Mouse (Mus musculus) kidney, adult 9 months (tissue): Measurements from ENCODE around the gene Iqsec1.

ENCODE experiments used
- DNase-seq: peaks from one replicate; pipeline ENCODE4 v3.0.0; 2022

Gene Iqsec1

DNA sequence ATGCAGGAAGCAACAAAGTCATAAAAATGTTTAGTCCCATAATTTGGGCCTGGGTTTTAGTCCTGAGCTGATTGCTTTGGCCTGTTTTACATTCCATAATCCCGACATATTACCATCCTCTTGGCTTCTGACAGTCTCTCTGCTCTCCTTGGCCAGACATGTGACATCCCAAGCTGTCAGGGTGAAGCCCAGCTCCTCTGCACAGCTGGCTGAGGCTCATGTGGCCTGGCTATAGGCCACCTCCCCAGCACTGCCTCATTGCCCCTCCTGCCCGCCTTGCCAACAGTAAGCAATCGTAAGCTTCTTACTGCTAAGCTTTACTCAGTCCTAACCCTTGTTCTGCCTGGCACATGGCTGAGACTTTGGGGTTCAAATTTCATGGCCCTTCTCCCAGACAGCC lies 270.0 kb downstream of the Iqsec1 start:
- peak; percentile 30 for DNase-seq

DNA sequence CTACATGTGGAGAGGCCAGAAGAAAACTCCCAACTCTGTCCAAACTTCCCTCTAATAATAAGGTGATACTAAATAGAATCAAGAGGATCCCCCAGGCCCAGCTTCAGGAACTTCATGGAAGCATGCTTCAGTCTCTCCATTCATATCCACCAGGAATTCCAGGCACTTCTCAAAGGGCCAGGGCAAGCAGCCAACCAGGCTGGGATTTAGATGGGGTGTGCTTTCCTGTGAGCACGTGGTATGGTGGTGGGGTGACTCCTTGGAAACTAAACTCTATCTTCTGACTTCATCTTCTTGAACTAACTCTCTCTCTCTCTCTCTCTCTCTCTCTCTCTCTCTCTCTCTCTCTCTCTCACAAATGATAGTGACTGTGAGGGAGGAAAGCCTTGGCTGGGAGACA lies 270.8 kb downstream of the Iqsec1 start:
- peak; percentile 70 for DNase-seq

DNA sequence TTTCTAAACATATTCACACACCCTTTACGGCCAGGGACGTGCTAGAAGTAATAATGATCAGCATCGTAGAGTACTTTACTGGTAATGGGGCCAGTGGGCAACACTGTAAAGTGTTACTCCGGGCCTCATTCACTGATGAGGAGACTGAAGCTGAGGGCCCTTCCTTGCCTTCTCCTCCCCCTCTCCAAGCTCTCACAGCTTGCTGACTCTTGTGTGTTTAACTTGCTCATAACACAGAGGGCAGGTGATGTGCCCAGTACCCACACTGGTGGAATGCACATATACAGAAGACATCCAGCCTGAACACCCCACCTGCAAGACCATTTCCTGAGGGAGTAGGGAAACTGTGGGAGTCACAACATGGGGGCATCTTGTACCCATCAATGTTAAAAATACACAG lies 271.6 kb downstream of the Iqsec1 start:
- DNase-seq: no peak

GRCm38 (mm10) chr6:90716066-90716704 lies 272.3 kb downstream of the Iqsec1 start:
- peak; percentile 90 for DNase-seq

DNA sequence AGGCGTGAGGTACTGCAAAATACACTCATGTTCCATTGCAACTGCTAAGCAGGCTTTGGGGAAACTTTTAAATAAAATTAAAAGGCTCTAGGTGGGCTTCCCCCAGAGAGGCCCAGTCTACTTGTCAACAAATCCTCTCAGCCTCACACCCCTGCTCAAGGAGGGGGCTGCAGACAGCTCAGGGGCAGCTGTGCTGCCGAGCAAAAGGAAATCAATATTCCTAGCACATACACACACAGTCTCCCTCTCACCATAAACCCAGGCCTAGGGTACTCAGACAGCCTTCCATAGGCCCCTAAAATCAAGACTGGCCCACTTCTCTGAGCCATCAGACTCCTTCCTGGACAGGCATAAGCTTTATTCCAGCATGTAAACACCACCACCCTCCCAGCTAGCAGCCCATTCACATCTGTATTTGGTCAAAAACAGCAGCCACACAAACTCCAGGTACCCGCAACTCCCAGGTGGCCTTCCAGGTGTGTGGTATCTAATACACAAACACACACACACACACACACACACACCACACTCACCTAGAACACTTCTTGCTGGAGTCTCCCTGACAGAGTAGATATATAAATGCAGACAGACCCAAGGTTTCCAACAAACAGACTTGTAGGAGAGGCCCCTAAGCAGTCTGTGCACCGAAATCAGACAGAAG lies 273.1 kb downstream of the Iqsec1 start:
- DNase-seq: no peak

DNA sequence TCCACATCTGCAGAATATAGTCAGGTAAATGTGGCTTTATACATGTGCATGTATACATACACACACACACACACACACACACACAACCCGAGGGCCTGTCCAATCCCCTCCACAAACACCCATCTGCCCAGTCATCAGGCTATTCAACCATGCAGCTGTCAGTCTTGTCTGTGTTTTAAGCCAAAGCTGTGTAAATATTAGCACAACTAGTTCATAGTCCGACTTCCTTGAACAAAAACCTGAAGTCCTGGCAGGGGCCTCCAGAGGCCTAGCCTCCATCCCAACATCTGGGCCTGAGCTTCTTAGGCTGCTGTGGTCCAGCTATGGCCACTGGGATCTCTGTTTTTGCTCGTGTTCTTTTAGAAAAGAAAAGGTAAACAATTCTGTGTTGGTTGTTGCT lies 274.8 kb downstream of the Iqsec1 start:
- peak; percentile 82 for DNase-seq

GRCm38 (mm10) chr6:90712486-90713480 lies 275.7 kb downstream of the Iqsec1 start:
- peak; percentile 75 for DNase-seq

- DNase-seq: peak; percentile 42
These were observed 276.4 kb downstream of the Iqsec1 start for GRCm38 (mm10) chr6:90712063-90712462.

DNA sequence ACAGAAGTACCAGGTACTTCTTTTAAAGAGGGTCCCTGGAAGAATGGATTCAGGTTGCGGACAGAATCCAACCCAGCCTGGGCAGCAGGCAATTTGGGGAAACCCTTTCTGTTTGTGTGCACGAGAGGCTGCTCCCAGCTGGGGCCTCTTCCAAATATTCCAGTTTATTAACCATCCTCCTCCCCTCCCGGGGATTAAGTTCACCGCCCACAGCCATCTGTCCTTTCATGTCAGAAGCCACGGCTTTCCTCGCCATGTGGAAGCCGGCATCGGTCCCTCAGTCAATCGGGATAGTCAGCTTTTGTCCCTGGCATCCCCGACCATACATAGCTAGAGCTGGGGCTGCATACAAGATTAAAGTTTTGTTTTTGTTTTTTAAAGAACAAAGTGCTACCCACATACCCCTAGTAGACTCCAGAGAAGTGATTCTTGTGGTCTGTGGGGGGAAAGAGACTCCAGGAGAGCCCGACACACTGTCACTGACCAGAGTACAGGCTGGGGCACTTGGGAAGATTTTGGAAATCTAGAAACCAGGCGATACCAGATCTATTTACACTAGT lies 276.9 kb downstream of the Iqsec1 start:
- no peak for DNase-seq

DNA sequence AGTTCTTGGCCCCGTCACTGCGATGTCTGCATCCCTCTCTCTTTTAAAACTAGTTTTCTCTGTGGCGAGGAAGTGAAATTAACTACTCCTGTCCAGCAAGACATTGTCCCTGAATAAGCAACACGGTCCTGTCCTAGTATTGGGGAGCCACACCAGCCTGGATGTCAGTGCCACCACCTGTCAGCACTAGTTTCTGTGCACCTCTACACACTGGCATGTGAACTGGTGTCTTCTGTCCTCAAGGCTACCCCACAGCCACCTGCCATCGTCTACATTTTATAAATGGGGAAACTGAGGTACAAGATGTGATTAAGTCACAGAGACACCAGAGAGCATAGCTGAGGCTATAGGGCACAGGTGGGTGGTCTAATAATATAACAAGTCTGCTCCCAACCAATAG lies 277.7 kb downstream of the Iqsec1 start:
- DNase-seq: no peak

GRCm38 (mm10) chr6:90709929-90710777 lies 278.3 kb downstream of the Iqsec1 start:
- no peak for DNase-seq

DNA sequence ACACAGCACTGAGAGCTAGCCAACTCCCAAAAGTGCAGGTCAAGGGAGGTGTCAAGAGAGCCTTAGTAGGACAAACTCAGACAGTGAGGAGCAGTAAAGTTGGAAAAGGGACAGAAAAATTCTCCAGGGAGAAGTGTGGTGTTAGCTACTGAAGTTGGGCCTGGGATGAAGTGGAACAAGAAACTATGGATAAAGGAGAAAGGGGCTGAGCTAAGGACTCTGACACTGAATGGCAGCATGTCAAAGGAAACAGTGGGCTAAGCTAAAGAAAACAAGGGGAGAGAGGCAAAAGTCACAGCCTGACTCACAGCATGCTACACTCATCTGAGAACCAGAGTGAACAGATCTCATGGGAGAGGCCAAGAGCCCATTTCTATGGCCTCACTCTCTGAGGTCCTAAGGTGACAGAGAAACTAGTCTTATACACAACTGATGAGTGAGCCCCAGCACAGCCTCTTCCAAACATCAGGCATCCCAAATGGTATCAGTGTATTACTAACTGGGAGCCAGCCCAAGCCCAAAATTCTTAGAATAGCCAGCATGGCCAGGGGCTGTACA lies 280.3 kb downstream of the Iqsec1 start:
- no peak for DNase-seq

GRCm38 (mm10) chr6:90707143-90707542 lies 281.3 kb downstream of the Iqsec1 start:
- DNase-seq: peak; percentile 62

DNA sequence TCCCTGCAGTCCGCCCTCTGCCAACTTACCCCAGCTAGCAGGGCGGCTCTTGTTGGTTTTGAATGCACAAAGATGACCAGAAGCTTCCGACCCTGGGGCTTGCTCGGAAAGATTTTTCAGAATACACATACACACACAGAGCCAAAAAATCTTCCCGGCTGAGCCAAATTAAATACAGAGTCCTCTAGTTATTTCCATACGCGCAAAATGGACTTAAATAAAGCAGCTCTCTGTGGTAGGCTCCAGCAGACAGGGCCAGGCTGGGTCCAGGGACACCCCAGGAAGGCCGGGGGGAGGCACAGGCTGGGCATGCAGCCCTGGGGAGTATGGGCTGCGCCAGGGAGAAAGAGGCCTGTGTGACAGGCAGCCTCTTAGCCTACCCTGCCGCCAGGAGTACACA lies 282.0 kb downstream of the Iqsec1 start:
- no peak for DNase-seq

GRCm38 (mm10) chr6:90705738-90706137 lies 282.7 kb downstream of the Iqsec1 start:
- DNase-seq: no peak

- DNase-seq: peak; percentile 52
These were observed 283.7 kb downstream of the Iqsec1 start for GRCm38 (mm10) chr6:90704705-90705344.

DNA sequence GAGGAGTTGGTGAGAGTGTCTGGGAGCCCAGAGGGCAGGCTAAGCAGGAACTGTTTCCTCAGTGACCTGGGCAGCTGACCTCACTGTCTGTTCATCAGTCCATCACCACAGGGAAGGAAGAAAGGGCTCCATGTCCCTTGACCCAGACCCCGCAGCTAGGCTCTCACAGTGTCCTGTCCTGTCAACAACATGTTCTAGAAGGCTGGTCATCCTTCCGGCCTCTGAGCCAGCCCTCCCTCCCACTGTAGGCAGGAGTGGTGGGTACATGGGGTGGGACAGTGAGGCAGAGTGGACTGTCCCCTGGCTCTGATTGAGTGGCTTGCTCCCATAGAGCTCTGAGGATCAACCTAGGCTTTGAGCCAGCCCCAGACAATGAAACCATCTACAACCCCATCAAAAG lies 284.7 kb downstream of the Iqsec1 start:
- DNase-seq: no peak

- no peak for DNase-seq
These were observed 285.4 kb downstream of the Iqsec1 start for GRCm38 (mm10) chr6:90702837-90703735.

DNA sequence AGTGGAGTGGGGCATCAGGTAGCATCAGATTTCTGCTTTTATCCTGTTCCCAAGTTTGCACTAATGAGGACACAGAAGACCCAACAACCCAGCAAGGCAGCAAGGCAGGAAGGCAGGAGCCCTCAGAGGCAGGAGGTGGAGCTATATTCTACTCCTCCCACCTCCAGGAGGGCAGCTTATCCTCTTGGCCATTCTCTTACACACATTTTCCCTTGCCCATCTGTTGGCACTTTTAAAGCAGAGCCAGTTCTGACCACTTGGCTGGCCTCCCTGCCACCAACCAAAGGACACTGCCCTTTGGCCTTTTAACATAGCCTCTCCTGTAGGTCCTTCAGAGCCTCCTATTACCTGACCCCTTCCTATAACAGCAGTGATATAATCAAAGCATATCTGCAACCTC lies 286.3 kb downstream of the Iqsec1 start:
- DNase-seq: peak; percentile 70

DNA sequence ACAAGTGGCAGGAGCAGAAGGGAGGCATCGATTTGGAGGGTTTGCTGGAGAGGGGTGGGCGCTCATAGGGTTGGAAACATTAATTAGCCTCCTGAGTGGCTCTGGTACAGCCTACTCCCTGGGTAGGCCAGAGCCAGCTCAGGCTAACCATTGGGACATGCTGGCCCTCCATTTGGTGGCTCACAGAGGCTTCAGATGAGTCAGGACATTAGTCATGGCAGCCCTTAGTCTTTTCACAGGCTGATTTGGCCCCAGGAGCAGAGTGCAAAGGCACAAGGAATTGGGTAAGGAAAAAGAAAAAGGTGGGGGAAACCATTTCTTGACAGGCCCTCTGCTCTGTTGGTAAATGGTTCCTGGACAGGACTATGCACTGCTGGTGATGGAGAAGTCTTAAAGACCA lies 287.1 kb downstream of the Iqsec1 start:
- DNase-seq: no peak
